Mouse (Mus musculus): ENCODE measurements at regions not wholly inside any gene's neighbourhood (a gene's known extent, or its start where the extent isn't known, plus 50 kb on each side); places are given as distances from the start of the nearest gene placed in this dataset.

DNA sequence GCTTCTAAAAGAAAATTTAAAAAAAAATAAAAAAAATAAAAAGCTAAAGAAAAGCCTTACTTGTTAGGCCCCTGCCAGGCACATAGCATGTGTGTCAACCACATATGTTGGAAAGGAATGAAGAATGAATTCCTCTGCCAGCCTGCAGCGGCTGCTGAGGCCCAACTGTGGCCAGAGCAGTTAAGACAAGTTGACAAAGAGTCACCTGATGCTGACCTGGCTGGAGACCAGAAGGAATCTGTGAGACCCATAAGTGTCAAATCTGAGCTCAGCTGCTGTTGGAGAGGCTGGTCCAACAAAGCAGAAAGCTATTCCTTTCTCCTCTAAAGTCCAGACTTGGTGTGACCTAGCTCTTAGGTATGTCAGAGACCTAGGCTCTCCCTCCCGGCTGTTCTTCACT lies 78.5 kb upstream of the Itga6 start:
- TF ChIP-seq CTCF (IDR thresholded peaks at IDR 0.05; ENCODE audit: control insufficient read depth, insufficient read depth, low read length) (no peak), POLR2A (IDR thresholded peaks at IDR 0.05; ENCODE audit: borderline replicate concordance, control insufficient read depth, low read depth, low read length) (no peak)
